Mouse (Mus musculus) thymus, adult 18-20 months (tissue): ENCODE measurements around the gene Numb.

Experiments
- DNase-seq, 2 experiments: peaks; one replicate each; pipeline ENCODE4 v3.0.0; 2022; ENCODE audit warnings: mixed read lengths in 2 of 2

The Numb gene

GRCm38 (mm10) chr12:83850334-83850733 is 71.4 kb downstream of the Numb start:
- no peak for DNase-seq

GRCm38 (mm10) chr12:83848595-83849231 is 73.0 kb downstream of the Numb start:
- DNase-seq = no peak

- no peak for DNase-seq
Observed at GRCm38 (mm10) chr12:83847877-83848276, 73.9 kb downstream of the Numb start.

- no peak for DNase-seq
Observed at GRCm38 (mm10) chr12:83842678-83843440, 78.9 kb downstream of the Numb start.

- no peak for DNase-seq
Observed at GRCm38 (mm10) chr12:83841409-83842190, 80.1 kb downstream of the Numb start.

GRCm38 (mm10) chr12:83833979-83834378 is 87.8 kb downstream of the Numb start:
- DNase-seq = no peak

GRCm38 (mm10) chr12:83830424-83830823 is 91.3 kb downstream of the Numb start:
- DNase-seq = no peak

- no peak for DNase-seq
Observed at GRCm38 (mm10) chr12:83816616-83817015, 105.1 kb downstream of the Numb start.

- DNase-seq = no peak
Observed at GRCm38 (mm10) chr12:83811901-83812300, 109.8 kb downstream of the Numb start.

- DNase-seq = no peak
Observed at GRCm38 (mm10) chr12:83803641-83804040, 118.1 kb downstream of the Numb start.

- no peak for DNase-seq
Observed at GRCm38 (mm10) chr12:83800943-83801342, 120.8 kb downstream of the Numb start.

GRCm38 (mm10) chr12:83798313-83798712 is 123.4 kb downstream of the Numb start:
- DNase-seq = no peak

GRCm38 (mm10) chr12:83795586-83795985 is 126.1 kb downstream of the Numb start:
- no peak for DNase-seq

GRCm38 (mm10) chr12:83795051-83795450 is 126.7 kb downstream of the Numb start:
- DNase-seq = no peak

- DNase-seq = no peak
Observed at GRCm38 (mm10) chr12:83792706-83793410, 128.9 kb downstream of the Numb start.

GRCm38 (mm10) chr12:83791737-83792136 is 130.0 kb downstream of the Numb start:
- no peak for DNase-seq

- no peak for DNase-seq
Observed at GRCm38 (mm10) chr12:83790749-83791148, 131.0 kb downstream of the Numb start.

GRCm38 (mm10) chr12:83789781-83790140 is 132.0 kb downstream of the Numb start:
- no peak for DNase-seq

- no peak for DNase-seq
Observed at GRCm38 (mm10) chr12:83789051-83789780, 132.5 kb downstream of the Numb start.

GRCm38 (mm10) chr12:83785305-83785704 is 136.4 kb downstream of the Numb start:
- DNase-seq = no peak

- no peak for DNase-seq
Observed at GRCm38 (mm10) chr12:83782669-83783068, 139.1 kb downstream of the Numb start.

- no peak for DNase-seq
Observed at GRCm38 (mm10) chr12:83781640-83782278, 140.0 kb downstream of the Numb start.
